Mouse (Mus musculus): ENCODE results near the gene Sf3b5.
A peak's percentile ranks its signal among the peaks of the same experiment; 100 is the strongest.
"Not testable (repeated sequence)": the region's sequence is repeated elsewhere in the genome, so short reads cannot be mapped to it uniquely, and the experiment has no call there.

Gene Sf3b5

DNA sequence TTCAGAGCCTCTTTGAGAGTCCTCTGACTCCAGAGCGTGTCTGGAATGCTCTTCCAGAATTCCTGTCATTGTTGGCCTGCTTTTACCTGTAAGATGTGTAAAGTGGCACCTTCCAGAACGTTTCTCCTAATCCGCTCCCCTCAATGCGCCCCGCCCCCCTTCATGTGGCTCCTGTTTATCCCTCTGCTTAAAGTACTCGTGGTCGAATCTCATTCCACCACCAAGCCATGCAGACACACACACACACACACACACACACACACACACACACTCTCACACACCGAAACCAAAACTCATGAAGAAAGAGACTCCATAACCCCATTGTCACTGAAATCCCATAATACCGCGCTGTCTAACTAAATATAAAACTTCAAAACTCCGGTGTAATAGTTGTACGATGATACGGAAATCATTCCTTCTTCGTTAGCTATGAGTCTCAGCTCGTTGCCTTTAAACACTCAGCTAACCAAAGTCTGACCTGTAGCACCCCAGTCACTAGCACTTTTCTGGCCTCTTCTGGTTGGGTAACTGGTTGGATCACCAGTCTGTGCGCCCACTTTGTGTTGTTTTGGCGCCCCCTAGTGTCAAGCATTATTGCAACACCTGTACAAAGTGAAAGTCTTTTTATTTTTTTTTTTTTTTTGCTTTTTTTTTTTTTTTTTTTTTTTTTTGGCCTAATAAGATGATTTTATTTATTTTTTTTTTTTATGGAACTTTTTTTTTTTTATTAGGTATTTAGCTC lies 8.2 kb upstream of the Sf3b5 start:
- peak; percentile 79 to 95 for DNase-seq (ENCODE audit: inconsistent age in 2 of 2, low spot score in 1 of 2)

DNA sequence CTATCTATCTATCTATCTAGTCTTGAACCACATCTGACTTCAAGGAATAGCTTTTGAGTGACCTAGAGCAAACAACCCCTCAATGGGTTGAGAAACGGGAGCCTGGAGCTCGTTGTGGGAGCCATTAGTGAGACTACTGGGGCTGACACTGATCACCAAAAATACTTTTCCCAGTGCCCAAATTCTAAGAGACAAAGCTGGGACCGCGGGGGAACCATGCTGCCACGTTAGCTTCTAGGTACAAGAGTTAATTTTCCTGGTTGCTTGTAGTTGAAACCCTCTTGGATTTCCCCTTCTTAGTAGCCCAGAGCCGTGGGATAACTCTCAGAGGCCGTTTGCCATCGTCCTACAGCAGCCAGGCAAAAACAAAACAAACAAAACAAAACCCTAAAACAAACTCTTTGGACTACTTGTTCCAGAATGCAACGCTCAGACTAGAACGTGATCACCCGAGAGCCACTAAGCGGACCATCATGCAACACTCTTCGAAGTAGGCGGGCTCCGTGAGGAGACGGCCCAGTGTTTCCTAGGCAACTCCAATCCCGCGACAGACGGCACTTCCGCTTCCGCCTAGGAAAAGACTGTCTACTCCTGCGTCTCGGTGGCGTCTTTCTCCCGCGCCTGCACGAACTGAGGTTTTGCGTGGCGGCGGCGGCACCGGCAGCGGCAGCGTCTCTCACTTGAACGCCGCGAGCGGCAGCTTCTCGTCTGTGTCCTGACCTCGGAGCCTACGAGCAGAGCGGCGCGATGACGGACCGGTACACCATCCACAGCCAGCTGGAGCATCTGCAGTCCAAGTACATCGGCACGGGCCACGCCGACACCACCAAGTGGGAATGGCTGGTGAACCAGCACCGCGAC lies 3.0 kb downstream of the Sf3b5 start:
- peak; percentile 95 to 98 for DNase-seq (ENCODE audit: inconsistent age in 2 of 2, low spot score in 1 of 2)

- DNase-seq (ENCODE audit: inconsistent age in 2 of 2, low spot score in 1 of 2) = no peak
Measured at GRCm38 (mm10) chr10:13008737-13009121, 3.6 kb downstream of the Sf3b5 start.

GRCm38 (mm10) chr10:13014026-13014425 lies 8.9 kb downstream of the Sf3b5 start:
- no peak for DNase-seq (ENCODE audit: inconsistent age in 2 of 2, low spot score in 1 of 2)

DNA sequence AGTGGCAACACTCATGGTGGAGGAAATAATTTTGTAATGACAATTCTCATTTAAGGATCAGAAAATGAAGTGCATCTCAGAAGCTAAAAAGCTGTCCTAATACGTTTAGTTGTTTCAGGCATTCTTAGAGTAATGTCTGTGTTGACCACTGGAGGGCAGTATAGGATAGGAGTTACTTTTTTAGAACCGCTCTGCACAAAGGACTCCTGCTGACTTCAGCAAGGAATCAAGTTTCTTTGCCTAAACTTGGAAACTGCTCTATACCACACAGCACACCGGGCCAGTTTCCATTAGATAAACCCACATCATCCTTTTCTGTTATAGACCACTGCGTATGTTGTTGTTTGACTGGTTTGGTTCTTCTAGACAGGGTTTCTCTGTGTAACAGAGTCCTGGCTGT lies 11.4 kb downstream of the Sf3b5 start:
- peak in 1 of 2 experiments; percentile 89 for DNase-seq (ENCODE audit: inconsistent age in 2 of 2, low spot score in 1 of 2)

DNA sequence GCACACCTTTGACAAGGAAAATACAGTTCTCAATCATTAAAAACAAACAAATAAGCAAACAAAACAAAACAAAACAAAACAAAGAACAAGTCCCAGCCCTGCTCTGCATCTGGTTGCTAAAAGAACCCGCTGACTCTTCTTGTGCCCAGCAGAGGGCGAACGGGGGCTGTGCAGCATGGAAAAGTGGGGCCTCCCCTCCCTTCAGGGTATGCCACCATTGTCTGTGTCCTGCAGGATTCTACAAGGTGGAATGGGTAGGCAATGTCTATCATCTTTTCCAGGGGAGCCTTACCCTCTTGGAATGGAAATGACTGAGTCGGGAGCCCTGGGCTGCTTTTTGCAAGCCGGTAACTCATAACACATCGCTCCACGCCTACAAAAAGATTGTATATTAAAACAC lies 13.4 kb downstream of the Sf3b5 start:
- DNase-seq (ENCODE audit: inconsistent age in 2 of 2, low spot score in 1 of 2) = peak in 1 of 2 experiments; percentile 45

- DNase-seq (ENCODE audit: inconsistent age in 2 of 2, low spot score in 1 of 2) = no peak
Measured at GRCm38 (mm10) chr10:13019026-13019425, 13.9 kb downstream of the Sf3b5 start.

GRCm38 (mm10) chr10:13022103-13022502 lies 17.0 kb downstream of the Sf3b5 start:
- no peak for DNase-seq (ENCODE audit: inconsistent age in 2 of 2, low spot score in 1 of 2)

- DNase-seq (ENCODE audit: inconsistent age in 2 of 2, low spot score in 1 of 2) = not testable (repeated sequence)
Measured at GRCm38 (mm10) chr10:13023985-13024384, 18.8 kb downstream of the Sf3b5 start.

DNA sequence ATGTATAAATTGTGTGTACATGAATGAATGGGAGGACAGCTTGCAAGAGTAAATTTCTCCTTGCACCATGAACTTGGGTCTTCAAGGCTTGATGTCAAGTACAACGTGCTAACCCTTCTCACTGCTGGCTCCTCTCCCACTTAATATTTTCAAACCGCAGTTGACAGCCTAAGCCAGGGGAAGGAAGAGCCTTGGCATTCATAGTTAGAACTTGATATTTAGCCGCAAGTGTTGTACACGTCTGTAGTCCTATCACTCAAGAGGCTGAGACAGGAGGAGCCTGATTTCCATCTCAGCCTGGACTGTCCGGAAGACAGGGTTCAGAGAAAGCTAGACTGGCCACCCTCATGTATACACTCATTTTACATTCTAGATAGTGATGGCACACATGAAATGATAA lies 22.6 kb downstream of the Sf3b5 start:
- DNase-seq (ENCODE audit: inconsistent age in 2 of 2, low spot score in 1 of 2) = no peak

DNA sequence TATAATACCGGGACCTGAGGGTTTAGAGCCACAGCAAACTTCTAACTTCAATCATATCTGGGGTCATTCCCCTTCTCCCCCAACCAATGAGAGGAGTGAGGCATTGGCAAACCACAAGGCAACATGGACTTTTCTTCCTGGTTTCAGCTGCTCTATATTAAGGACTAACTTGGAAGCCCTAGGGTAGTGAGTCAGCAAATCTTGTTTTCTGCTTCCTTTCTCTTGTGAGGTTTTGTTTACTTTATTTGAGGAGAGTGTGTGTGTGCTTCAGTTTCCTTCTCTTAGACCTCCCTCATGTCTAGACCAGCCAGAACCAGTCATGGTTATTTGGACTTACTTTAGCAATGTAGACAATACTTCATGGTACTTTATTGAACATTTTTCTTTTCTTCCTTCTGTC lies 23.1 kb downstream of the Sf3b5 start:
- DNase-seq (ENCODE audit: inconsistent age in 2 of 2, low spot score in 1 of 2) = no peak

DNA sequence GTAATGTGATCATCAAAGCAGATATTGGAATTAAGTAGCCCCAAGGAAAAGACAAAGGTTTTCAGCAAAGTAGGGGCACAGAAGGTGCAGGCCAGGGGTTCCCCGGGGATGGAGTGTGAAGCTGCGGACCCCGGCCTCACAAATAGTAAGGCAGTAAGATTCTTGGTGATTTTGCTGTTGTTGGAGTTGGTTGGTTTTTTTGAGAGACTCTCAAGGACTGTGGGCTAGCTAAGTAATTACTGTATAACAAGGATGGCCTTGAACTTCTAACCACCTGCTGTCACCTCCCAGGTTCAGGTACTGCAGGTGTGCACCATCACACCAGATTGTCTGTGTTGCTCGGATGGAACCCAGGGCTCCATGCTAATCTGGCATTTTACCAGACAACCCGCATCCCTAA lies 24.3 kb downstream of the Sf3b5 start:
- no peak for DNase-seq (ENCODE audit: inconsistent age in 2 of 2, low spot score in 1 of 2)

DNA sequence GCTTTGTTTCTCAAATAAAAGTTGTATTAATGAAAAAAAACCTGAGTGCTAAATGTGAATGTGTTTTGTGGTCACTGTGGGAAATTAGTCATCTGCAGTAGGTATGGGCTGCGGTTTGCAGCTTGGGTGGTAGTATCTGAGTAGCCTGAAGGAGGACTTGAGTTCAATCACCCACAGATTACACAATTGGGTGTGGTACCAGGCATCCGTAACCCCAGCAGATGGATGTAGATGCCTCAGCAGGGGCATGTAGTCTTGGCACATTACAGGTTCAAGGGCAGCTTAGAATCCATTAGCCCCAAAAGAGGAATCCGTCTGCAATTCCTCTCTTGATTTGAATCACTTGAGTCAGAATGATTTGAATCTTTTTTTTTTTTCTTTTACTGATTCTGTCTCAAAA lies 30.1 kb downstream of the Sf3b5 start:
- DNase-seq (ENCODE audit: inconsistent age in 2 of 2, low spot score in 1 of 2) = no peak

DNA sequence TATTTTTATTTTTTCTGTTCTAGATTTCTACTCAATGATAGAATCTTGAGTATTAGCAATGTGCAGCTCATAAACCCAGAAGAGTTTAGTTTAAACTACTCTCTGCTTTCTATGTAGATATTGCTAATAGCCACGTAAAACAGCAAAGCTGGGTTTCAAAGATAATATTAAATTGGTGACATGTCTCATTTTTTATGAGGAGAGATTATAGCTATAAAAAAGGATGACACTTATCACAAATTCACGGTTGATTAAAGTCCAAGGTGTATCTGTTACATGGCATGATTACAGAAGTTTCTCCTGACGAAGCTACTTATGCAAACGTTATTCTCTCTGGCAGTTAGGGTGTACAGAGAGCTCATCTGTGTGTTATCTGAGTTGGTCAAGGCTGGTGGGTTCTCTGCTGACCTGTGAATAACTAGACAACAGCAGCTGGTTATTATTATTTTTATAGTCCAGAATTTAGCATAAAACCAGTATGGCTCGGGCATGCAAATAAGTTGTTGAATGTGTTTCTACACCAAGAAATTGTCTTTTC lies 34.6 kb downstream of the Sf3b5 start:
- DNase-seq (ENCODE audit: inconsistent age in 2 of 2, low spot score in 1 of 2) = no peak

DNA sequence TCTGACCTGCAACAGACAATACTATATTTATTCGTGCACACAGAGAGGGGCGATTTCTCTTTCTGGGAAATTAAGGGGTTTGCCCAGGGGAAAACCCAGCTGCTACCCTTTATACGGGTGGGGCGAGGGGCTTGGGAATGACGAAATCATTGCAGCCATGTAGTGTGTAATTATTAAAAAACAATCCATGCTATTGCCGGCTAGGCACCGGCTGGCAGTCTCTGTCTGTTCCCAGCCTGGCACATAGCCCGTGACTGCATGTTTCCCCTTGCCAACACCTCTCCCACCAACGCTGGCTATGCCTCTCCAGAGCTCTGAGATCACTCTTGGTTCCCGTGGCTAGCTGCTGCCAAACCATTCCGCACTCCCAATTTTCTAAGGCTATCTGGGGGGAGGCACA lies 39.5 kb downstream of the Sf3b5 start:
- DNase-seq (ENCODE audit: inconsistent age in 2 of 2, low spot score in 1 of 2) = no peak

DNA sequence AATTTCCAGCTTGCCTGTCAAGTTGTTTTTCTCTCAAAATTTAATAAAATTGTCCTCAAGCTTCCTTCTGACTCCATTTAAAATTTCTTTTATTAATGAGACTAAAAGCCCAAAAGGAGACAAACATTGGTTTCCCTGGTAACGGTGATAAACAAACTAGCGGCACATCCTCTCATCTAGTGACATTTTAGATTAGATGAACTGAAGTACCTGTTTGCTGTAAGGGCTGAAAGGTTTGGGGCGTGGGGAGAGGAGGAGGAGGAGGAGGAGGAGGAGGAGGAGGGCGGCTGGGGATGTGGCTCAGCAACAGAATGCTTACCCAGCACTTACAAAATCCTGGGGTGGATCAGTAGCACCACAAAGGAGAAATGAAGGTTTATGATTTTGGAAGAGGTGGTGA lies 42.7 kb downstream of the Sf3b5 start:
- no peak for DNase-seq (ENCODE audit: inconsistent age in 2 of 2, low spot score in 1 of 2)

GRCm38 (mm10) chr10:13056863-13057381 lies 51.8 kb downstream of the Sf3b5 start:
- no peak for DNase-seq (ENCODE audit: inconsistent age in 2 of 2, low spot score in 1 of 2)

Measured in adrenal gland, adult (tissue).